ENCODE assay signal across 8 mouse cellular contexts in the genomic region with DNA sequence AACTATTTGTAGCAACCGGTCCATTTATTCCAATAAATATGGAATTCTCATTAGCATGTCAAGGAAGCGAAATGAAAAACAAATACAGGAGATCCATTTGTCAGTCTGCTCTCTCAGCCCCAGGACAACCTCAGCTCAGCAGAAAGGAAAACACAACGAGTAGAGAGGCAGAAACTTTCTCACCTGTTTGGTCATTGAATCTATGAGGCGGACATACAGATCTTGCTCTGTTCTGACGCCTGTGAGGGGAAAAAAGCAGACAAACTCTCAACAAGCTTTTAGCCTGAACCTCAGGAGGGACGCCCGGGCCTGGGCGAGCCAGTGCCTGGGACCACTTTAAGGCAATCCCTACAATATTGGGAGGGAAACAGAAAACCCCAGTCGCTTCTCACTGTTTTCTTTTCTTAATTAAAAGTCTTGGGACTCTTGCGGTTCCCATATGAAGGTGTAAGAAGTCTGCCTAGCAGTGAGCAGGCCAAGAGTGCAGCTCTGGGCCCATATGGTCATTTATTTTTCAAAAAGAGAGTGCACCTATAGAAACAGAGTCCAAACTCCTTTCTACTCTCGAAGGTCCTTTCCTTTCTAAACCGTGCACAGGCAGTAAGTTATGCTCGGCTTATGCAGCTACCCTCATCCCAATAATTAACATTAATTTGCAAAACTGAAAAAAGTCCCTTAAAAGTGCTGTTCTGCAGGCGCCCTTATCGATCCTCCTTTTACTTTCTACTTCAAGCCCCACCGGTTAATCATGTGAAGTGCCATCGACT. TPM values are rescaled to one million over a fixed set of nuclear protein-coding genes. Genes with fewer than 3 reads are reported as not detected.
DNase-seq lines count a peak whose midpoint lies in the region; ATAC-seq lines count a peak whose summit lies in the region.

No protein-coding gene starts in this region.

- ATAC-seq in hindbrain, embryonic 14.5 days (ENCODE audit: low FRiP score), result no peak
- no peak for ATAC-seq in midbrain, embryonic 16.5 days

- H3K27me3 ChIP-seq in heart, embryonic 10.5 days (ENCODE audit: insufficient read depth, poor library complexity, severe bottlenecking), result peaks cover 95% of the 10 kb centered on the region
- H3K27me3 ChIP-seq in hindbrain, embryonic 14.5 days (ENCODE audit: control insufficient read depth, insufficient read depth, low read length), result peaks cover 8% of the 10 kb centered on the region; the same call in 1 of the 2 replicates
- peaks cover 6% of the 10 kb centered on the region for H3K27me3 ChIP-seq in midbrain, embryonic 16.5 days (ENCODE audit: control insufficient read depth, insufficient read depth, low read depth, low read length)

- peaks cover 48% of the 10 kb centered on the region for H3K4me1 ChIP-seq in heart, embryonic 10.5 days
- H3K4me1 ChIP-seq in hindbrain, embryonic 14.5 days (replicated peaks; ENCODE audit: control insufficient read depth, insufficient read depth, low read length), result peaks cover 29% of the 10 kb centered on the region
- H3K4me1 ChIP-seq in midbrain, embryonic 16.5 days (ENCODE audit: control insufficient read depth, insufficient read depth, low read length), result peaks cover 31% of the 10 kb centered on the region

- intact Hi-C loops in heart, postnatal 14 days (cut with DNase I), result loop anchor here (5.0 to 10.0 kb wide), 2 partner anchors 248 to 465 kb away; no protein-coding TSS in a partner anchor
- intact Hi-C loops in left cerebral cortex, postnatal 25 days (cut with DNase I), result loop anchor here (5.0 kb wide), 2 partner anchors 105 to 485 kb away; no protein-coding TSS in a partner anchor

- 4% methylated on average over 17 of the region's 17 CpGs for WGBS in heart, embryonic 10.5 days
- 4% methylated on average over 17 of the region's 17 CpGs for WGBS in hindbrain, embryonic 14.5 days
- WGBS in midbrain, embryonic 16.5 days, result 5% methylated on average over 17 of the region's 17 CpGs

- H3K9me3 ChIP-seq in heart, embryonic 10.5 days, result no peaks in the 10 kb centered on the region
- no peaks in the 10 kb centered on the region for H3K9me3 ChIP-seq in hindbrain, embryonic 14.5 days (ENCODE audit: control insufficient read depth, low read length)
- no peaks in the 10 kb centered on the region for H3K9me3 ChIP-seq in midbrain, embryonic 16.5 days (replicated peaks; ENCODE audit: control insufficient read depth, low read length, poor library complexity, severe bottlenecking)

- peak overlapping the region; percentile 96 for H3K9ac ChIP-seq in hindbrain, embryonic 14.5 days
- H3K9ac ChIP-seq in midbrain, embryonic 16.5 days (ENCODE audit: low read depth, low read length), result peak overlapping the region; percentile 76

- no peak for DNase-seq in heart, embryonic 10.5 days (ENCODE audit: low spot score)
- DNase-seq in heart, postnatal 14 days, result no peak
- peak; percentile 58 for DNase-seq in embryo, embryonic 9.5 days (ENCODE audit: extremely low spot score)
- no peak for DNase-seq in hindbrain, embryonic 14.5 days (ENCODE audit: low spot score)
- no peak for DNase-seq in layer of hippocampus, postnatal 25 days (ENCODE audit: extremely low spot score in 1 of 2, low spot score in 1 of 2)
- DNase-seq in adrenal gland, postnatal 36 days, result no peak
- DNase-seq in left cerebral cortex, postnatal 25 days (ENCODE audit: low spot score in 2 of 2), result no peak

- 0 out of 2 replicates have a peak overlapping the region, but pooled peaks have one; percentile 82 for H3K27ac ChIP-seq in heart, embryonic 10.5 days
- H3K27ac ChIP-seq in hindbrain, embryonic 14.5 days, result peak overlapping the region; percentile 98
- peak overlapping the region; percentile 87 for H3K27ac ChIP-seq in midbrain, embryonic 16.5 days (ENCODE audit: low read length)

- H3K36me3 ChIP-seq in heart, embryonic 10.5 days, result no peaks in the 10 kb centered on the region
- H3K36me3 ChIP-seq in hindbrain, embryonic 14.5 days (replicated peaks; ENCODE audit: control insufficient read depth, insufficient read depth), result peaks cover 5% of the 10 kb centered on the region
- no peaks in the 10 kb centered on the region for H3K36me3 ChIP-seq in midbrain, embryonic 16.5 days (ENCODE audit: control insufficient read depth, insufficient read depth, low read length)

- H3K4me3 ChIP-seq in heart, embryonic 10.5 days, result peak overlapping the region; percentile 70
- H3K4me3 ChIP-seq in hindbrain, embryonic 14.5 days (replicated peaks; ENCODE audit: low read length), result peak overlapping the region; percentile 61
- H3K4me3 ChIP-seq in midbrain, embryonic 16.5 days (ENCODE audit: low read depth, low read length), result peak overlapping the region; percentile 53

- peak overlapping the region; percentile 64 for H3K4me2 ChIP-seq in hindbrain, embryonic 14.5 days (replicated peaks)
- H3K4me2 ChIP-seq in midbrain, embryonic 16.5 days (ENCODE audit: low read length), result peak overlapping the region; percentile 67

RNA-seq across cellular contexts. Expression of a gene that starts 1.9 kb away (rescaled TPM):
- 1.3 and 3.5 TPM in 2 replicates for polyA plus RNA-seq in heart, embryonic 10.5 days (2016; fragmentation: Nextera tagmentation; extraction: Ambion mirVana)
- 10 to 100 TPM; 13.2 to 15.2 TPM for total RNA-seq in heart, postnatal 14 days (2021)
- polyA plus RNA-seq in hindbrain, embryonic 14.5 days (2014; fragmentation: Nextera tagmentation; extraction: Ambion mirVana), result 26.9 and 32.8 TPM in 2 replicates
- polyA plus RNA-seq in midbrain, embryonic 16.5 days (2015; fragmentation: Nextera tagmentation; extraction: Ambion mirVana), result 8.8 and 9.0 TPM in 2 replicates
- total RNA-seq in layer of hippocampus, postnatal 25 days (2021), result under 1 TPM; 0.42 to 0.54 TPM
- 1 to 10 TPM; 4.2 to 4.8 TPM for total RNA-seq in adrenal gland, postnatal 36 days (2021)
- under 1 TPM; 0.78 to 0.85 TPM for total RNA-seq in left cerebral cortex, postnatal 25 days (2021)
